Mouse (Mus musculus) WW6 (cell line): ENCODE measurements around the gene Cdc42ep2.

ENCODE experiments used
- DNase-seq: peaks from one replicate; pipeline ENCODE4 v3.0.0-alpha.2; 2013; ENCODE audit warnings: low read depth, low spot score

Gene Cdc42ep2

GRCm38 (mm10) chr19:5874969-5875480, 49.6 kb downstream of the Cdc42ep2 start, which contains the start of gene Frmd8:
TSS of gene Frmd8 (minus strand) at chr19:5875274.
- DNase-seq = peak; percentile 86

DNA sequence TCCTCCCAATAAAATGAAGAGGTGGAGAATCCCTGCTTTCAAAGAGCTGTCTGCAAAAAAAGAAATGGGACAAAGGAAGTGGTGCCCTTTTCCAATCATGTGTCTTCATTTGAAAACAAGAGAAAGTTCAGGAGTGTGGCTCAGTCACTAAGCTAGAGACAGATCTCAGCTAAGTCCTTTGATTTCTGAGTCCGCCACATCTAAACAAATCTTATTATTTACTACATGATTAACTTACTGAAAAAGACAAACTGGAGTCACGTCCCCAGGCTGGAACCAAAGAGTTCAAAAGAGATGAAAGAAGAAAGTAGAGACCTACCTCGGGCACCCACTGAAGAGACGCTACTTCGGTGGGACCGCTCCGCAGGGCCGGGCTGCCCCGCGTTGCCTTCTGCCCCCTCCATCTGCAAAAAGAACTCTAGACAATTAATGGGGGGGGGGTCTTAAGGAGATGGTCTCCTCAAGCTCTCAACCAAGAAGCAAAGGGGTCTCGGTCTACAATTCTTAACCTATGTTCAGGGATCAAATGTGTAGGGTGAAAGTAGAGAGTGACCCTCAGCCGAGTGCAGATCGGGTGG, 50.1 kb downstream of the Cdc42ep2 start:
- DNase-seq = no peak

GRCm38 (mm10) chr19:5872931-5873556, 51.6 kb downstream of the Cdc42ep2 start:
- no peak for DNase-seq

GRCm38 (mm10) chr19:5872528-5872927, 52.1 kb downstream of the Cdc42ep2 start:
- DNase-seq = no peak

DNA sequence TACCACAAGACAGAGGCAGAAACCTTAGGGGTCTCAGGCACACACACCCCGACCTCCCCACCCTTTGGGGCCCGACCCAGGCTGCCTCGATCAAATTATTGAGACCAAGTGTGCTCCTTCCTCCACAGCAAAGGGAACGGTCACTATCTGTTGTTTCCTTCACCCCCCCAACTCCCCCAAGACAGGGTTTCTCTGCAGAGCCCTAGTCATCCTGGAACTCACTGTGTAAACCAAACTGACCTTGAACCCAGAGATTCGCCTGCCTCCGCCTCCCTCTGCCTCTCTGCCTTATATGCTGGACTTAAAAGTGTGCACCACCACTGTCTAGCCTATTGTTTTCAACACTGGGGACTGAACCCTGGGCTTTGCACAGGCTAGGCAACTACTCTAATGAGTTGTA, 52.9 kb downstream of the Cdc42ep2 start:
- no peak for DNase-seq

DNA sequence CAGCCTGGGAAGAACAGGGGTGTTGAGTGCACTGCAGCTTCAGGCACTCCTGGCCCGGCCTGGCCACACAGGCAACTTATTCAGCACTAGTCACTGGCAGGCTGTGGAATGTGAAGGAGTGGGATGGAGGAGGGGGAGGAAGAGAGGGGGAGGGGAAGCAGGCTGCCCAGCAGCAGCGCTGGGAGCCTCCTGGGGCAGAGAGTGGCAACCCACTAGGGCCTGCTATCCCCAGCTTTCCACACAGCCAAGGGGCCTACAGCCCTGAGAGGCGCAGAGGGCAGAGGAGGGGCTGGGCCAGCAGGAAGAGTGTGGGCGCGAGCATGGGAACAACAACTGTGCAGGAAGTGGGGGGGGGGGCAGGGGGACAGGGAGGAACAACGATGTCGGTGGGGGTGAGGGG, 53.3 kb downstream of the Cdc42ep2 start:
- no peak for DNase-seq

DNA sequence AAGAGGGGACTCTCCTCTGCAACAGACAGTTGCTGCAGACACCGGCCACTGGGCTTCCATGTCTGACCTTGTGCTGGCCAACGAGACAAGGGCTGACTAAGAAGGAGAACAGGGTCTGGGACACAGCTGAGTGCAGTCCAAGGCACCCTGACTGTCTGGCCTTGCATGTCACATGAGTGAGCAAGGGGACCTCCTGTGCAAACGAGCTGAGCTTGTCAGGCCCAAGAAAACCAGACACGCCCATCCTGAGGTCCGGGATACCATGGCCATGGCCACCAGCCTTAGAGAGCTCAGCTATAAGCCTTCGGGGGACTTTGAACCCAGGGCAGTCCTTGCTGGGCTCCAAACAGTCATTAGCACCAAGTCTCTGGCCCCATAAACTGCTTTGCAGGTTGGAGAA, 56.5 kb downstream of the Cdc42ep2 start:
- no peak for DNase-seq
